Mouse (Mus musculus) heart, postnatal 4 days (tissue): Measurements from ENCODE around the gene Accsl. TPM values are rescaled to one million over a fixed set of nuclear protein-coding genes. Genes with fewer than 3 reads are reported as not detected.

ENCODE experiments used
- DNase-seq: peaks from one replicate; pipeline ENCODE4 v3.0.0; 2021
- total RNA-seq, 2 experiments: library from RNA; stranded (reverse); gene quantifications; 2 replicates each; pipeline ENCODE4 v1.2.3; 2021

Accsl gene
- total RNA-seq, 2 experiments from 2014 or later = not detected

- no peak for DNase-seq
Measured at GRCm38 (mm10) chr2:93874606-93875005, 5.6 kb upstream of the Accsl start.

GRCm38 (mm10) chr2:93874227-93874514 is 5.2 kb upstream of the Accsl start:
- peak; percentile 51 for DNase-seq

GRCm38 (mm10) chr2:93873449-93874226 is 4.7 kb upstream of the Accsl start:
- no peak for DNase-seq

- no peak for DNase-seq
Measured at GRCm38 (mm10) chr2:93872257-93872656, 3.3 kb upstream of the Accsl start.

- no peak for DNase-seq
Measured at GRCm38 (mm10) chr2:93871411-93871925, 2.5 kb upstream of the Accsl start.

- peak; percentile 84 for DNase-seq
Measured at GRCm38 (mm10) chr2:93870842-93871241, 1.9 kb upstream of the Accsl start.

- no peak for DNase-seq
Measured at GRCm38 (mm10) chr2:93868566-93868965, 391 bp downstream of the Accsl start.

GRCm38 (mm10) chr2:93863229-93863628 is 5.7 kb downstream of the Accsl start:
- DNase-seq = no peak

GRCm38 (mm10) chr2:93858845-93859244 is 10.1 kb downstream of the Accsl start:
- no peak for DNase-seq

GRCm38 (mm10) chr2:93851303-93851702 is 17.7 kb downstream of the Accsl start:
- DNase-seq = no peak

GRCm38 (mm10) chr2:93850317-93850944 is 18.5 kb downstream of the Accsl start:
- no peak for DNase-seq

GRCm38 (mm10) chr2:93849505-93850089 is 19.4 kb downstream of the Accsl start, which contains the start of gene Accs:
Accs (minus strand) TSS chr2:93849943.
- DNase-seq = peak; percentile 79

GRCm38 (mm10) chr2:93841349-93841748 is 27.6 kb downstream of the Accsl start:
- DNase-seq = no peak

- DNase-seq = no peak
Measured at GRCm38 (mm10) chr2:93840109-93840508, 28.8 kb downstream of the Accsl start.

GRCm38 (mm10) chr2:93838931-93839330 is 30.0 kb downstream of the Accsl start:
- no peak for DNase-seq

GRCm38 (mm10) chr2:93836232-93836785 is 32.6 kb downstream of the Accsl start:
- no peak for DNase-seq

GRCm38 (mm10) chr2:93835596-93835995 is 33.4 kb downstream of the Accsl start:
- DNase-seq = no peak

- DNase-seq = peak; percentile 80
Measured at GRCm38 (mm10) chr2:93823519-93823918, 45.4 kb downstream of the Accsl start.

- DNase-seq = peak; percentile 95
Measured at GRCm38 (mm10) chr2:93822045-93822749, 46.8 kb downstream of the Accsl start, which contains the start of gene Ext2. Ext2 (minus strand) TSS chr2:93822568.

- DNase-seq = no peak
Measured at GRCm38 (mm10) chr2:93817791-93818190, 51.2 kb downstream of the Accsl start.

- no peak for DNase-seq
Measured at GRCm38 (mm10) chr2:93813343-93813742, 55.6 kb downstream of the Accsl start.

- peak; percentile 71 for DNase-seq
Measured at GRCm38 (mm10) chr2:93811812-93812211, 57.1 kb downstream of the Accsl start.
